Mouse (Mus musculus) gastrocnemius, postnatal 4 days (tissue): ENCODE results near the gene Map4k4. TPM values are rescaled to one million over a fixed set of nuclear protein-coding genes. Genes with fewer than 3 reads are reported as not detected.

Experiments used
- total RNA-seq, 2 experiments: library from RNA; stranded (reverse); gene quantifications; 2 replicates each; pipeline ENCODE4 v1.2.3; 2021

Gene Map4k4
- total RNA-seq, 2 experiments from 2014 or later: 156 to 168 TPM

Other genes with a start within 250 kb of the Map4k4 start
- gene Creg2, start 249.4 kb upstream of the Map4k4 start, total RNA-seq: under 1 TPM in 1 of 2 experiments, not detected in 1; 0.10 TPM
- under 1 TPM in 1 of 2 experiments, not detected in 1; 0.41 TPM for gene Rfx8, start 179.9 kb upstream of the Map4k4 start, total RNA-seq
- 1 to 10 TPM in 1 of 2 experiments, not detected in 1; 1.7 TPM for gene Gm3646, start 95.6 kb upstream of the Map4k4 start, total RNA-seq
- not detected for gene Il1r2, start 173.2 kb downstream of the Map4k4 start, total RNA-seq